Mouse (Mus musculus) common myeloid progenitor, adult 5-6 weeks (primary cell): ENCODE data around the gene Zfp109. TPM values are rescaled to one million over a fixed set of nuclear protein-coding genes. Genes with fewer than 3 reads are reported as not detected.
"Not testable (repeated sequence)": the region's sequence is repeated elsewhere in the genome, so short reads cannot be mapped to it uniquely, and the experiment has no call there.

Experiments
- ATAC-seq: replicated peaks from 2 replicates; pipeline ENCODE4 v1.8.0; 2016; ENCODE audit warnings: low read depth, mild to moderate bottlenecking, moderate TSS enrichment, inconsistent platforms; ENCODE audit not compliant: poor library complexity, severe bottlenecking
- total RNA-seq: library from RNA; stranded (forward); fragments of 200-1000, 187-1606 nt; gene quantifications from 2 replicates; pipeline ENCODE4 v1.2.3, GENCODE M21; 2017

The Zfp109 gene
- 9.8 and 14.8 TPM in 2 replicates for total RNA-seq

DNA sequence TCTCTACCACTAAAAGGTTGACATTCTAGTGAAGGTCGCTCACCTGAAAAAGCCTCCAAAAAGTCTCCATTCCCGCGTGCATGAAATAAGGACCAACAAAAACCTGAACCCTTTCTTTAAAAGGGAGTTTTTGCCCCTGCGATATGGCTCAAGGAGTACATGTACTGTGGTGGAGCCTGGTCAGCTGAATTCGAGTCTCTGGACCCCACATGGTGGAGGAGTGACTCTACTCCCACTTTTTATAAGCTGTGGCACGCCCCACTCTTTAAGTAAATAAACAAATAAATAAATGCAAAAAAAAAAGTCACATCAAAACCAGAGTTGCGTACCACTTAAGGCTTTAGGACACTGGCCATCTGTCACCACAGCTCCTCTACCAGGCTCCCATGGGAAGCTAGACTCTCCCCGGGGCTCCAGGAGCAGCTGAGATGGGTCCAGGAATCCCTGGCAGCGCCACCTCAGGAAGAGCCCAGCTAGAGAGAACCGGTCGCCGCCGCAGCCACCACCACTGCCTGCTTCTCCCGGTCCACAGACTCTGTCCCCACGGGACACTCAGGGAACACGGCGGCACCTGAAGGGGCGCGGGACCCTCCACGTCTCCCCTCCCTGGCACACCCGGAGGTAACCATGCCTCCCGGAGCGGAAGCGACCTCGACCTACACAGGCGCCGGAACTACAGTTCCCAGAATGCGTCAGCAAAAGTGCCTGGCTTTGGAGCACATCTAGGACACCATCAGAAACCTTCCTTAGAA lies at the start of gene Zfp109:
Zfp109 (minus strand) TSS at position 521 of the 752 bp plus-strand sequence.
- ATAC-seq = peak; percentile 98

DNA sequence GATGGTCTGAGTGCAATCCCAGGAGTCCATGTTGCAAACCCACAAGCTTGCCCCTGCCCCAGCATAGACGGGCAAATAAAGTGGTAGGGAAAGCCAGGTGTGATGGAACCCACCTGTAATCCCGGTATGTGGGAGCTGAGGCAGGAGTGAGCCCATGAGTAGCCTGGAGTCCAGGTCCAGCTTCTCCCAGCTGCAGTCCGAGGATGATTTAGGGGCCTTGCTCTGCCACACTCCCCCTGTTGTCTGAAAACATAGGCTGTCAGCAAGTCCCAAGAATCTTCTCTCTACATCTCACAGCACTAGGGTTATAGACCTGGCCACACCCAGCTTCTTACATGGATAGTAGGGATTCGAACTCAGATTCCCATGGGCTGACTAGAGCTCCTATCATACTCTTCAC lies 49.6 kb upstream of the Zfp109 start:
- no peak for ATAC-seq

DNA sequence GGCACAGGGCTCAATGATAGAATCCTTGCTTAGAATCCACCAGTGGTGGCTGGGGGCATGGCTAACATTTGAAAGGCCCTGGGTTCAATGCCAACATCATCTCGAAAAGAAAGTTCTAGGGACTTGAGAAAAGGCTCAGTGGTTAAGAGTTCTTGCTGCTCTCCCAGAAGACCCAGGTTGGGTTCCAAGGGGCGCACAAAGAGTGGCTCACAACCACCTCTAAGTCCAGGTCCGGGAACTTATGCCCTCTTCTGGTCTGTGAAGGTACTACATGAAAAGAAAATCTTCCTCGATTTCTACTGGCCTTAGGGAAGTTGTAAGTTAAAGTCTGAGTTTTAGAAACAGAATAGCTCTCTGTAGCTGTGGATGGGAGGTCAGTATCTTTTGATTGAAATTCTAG lies 48.7 kb upstream of the Zfp109 start:
- no peak for ATAC-seq

DNA sequence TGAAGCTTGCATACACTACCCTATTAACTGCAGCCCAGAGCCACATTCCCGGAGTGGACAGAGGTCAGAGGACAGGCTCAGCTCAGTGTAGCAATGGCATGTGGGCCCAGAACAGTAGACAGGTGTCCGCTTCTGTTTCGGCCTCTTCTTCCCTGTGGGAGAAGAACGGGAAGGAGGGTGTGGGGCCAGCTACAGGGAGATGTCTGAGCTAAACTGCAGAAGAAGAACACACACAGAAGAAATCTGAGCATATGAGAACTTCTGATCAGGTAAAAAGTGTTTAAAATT lies 43.4 kb upstream of the Zfp109 start:
- ATAC-seq = no peak

DNA sequence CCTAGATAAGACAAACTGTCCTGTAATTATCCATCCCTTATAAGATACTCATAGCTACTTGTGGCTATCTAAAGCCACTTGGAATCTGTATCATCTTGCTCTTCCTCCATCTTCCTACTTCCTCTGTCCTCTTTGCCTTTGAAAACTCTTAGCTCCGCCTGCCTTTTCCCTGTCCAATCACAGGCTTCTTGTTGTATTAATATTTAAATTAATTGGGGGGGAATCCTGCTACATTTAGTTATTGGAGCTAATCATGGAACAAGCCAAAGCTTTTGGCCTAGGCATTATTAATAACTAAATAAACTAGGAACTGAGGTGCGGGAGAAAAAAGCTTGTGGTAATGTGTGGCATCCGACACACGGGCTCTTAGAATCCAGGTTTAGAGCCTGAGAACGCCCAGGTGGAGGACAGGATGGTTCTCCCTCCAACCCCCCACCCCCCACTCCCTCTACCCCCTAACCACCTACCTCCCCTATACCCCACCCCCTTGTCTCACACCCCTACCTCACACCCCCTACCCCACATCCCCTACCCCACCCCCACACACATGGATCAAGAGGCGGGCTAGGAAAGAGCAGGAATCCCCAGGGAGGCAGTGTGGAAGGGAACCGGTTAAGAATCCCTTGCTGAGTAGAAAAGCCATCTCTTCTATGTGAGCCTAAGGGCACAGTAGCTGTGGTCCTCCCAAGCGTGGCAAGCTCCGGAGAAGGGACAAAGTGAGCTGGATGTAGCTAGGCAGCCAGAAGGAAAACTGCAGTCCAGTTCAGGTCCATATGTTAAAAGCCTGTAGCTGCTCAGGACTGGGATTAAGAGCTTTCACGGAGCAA lies 42.9 kb upstream of the Zfp109 start:
- no peak for ATAC-seq

DNA sequence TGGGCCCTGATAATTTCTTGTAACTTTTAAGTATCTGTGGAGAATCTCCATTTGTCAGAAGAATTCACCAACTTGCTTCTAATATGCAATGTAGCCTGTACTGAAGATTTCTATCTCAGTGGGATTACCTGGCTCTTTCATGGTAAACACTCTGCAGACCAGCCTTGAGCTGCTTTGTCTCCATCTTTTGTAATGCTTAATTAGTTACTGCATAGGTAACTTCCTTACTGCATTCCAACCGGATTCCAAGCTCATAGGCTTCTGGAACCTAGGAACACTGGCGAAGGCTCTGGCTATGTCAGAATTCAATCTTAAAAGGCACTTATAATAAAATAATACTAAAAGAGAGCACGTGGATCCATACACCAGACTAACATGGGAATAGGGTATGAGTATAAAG lies 41.4 kb upstream of the Zfp109 start:
- not testable (repeated sequence) for ATAC-seq

DNA sequence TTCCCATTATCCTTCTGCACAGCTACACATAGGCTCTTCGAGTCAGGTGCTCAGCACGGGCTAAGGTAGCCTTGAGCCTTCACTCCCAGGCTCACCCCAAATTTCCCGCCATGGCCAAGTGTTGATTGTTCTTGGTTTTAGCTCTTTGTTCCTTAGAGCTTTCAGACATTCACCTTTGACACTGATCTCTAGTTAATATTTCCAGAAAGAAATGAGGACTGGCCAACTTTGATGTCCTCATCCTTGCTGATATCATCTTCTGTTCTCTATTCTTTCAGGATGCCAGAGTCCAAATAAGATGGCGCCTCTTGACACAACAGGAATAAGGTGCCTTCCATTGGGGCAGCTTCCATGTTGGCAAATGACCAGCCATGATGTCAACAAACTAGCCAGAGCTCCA lies 37.1 kb upstream of the Zfp109 start:
- ATAC-seq = no peak

DNA sequence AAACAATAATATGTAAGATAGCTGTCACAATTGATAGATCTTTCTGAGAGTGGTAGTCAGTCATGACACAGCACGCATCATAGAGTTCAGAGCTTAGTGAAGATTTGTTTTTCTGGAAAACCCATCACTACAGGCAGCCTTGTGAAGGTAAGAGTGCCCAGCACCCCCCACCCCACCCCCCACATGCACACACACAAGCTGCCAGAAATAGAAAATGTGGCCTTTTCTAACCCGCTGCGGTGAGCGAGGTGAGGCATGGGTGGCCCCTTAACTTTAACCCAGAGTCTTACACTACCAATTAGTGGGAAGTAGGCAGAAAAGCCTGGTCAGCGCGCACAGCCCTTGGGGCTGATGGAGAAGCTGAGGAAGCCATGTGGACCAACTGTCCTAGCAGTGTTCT lies 33.8 kb upstream of the Zfp109 start:
- ATAC-seq = no peak

DNA sequence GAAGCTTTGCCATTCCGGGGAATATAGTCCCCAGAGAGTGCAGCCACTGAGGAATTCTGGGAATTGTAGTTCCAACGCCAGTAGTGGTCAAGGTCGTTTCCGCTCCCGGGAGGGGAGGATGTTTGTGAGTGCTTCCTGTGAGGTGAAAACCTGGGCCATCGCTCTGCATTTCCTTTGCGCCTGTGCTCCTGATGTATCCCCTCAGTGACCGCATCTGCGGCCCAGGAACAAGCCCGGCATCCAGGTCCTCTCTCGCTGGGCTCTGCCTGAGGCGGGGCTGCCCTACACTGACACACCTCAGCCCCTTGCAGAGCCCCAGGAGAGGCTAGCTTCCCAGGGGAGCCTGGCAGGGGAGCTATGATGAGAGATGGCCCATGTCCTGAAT lies 32.9 kb upstream of the Zfp109 start, which contains the start of gene Zfp93:
Zfp93 (plus strand) TSS at position 133 of the 385 bp plus-strand sequence.
- ATAC-seq = peak; percentile 98

DNA sequence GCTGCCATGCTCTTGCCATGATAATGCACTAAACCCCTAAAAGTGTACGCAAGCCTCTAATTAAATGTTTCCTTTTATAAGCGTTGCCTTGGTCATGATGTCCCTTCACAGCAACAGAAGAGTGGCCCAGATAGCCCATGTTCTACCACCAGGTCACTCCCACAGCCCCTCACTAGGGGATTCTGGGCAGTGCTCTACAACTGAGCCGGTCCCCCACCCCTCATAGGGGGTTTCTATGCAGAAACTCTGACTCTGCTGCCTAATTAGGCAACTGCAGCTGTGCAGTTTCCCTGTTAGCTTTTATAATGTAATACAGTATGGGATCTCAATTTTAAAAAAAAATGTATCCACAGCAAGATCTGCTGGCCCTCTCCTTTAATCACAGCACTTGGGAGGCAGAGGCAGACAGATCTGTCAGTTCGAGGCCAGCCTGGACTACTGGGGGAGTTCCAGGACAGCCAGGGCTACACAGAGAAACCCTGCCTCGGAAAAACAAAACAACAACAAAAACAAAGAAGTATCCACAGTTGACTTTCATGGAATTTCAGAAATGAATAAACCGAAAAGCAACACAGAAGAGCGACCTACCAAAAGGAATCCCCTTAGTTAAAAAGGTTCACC lies 32.4 kb upstream of the Zfp109 start:
- no peak for ATAC-seq

DNA sequence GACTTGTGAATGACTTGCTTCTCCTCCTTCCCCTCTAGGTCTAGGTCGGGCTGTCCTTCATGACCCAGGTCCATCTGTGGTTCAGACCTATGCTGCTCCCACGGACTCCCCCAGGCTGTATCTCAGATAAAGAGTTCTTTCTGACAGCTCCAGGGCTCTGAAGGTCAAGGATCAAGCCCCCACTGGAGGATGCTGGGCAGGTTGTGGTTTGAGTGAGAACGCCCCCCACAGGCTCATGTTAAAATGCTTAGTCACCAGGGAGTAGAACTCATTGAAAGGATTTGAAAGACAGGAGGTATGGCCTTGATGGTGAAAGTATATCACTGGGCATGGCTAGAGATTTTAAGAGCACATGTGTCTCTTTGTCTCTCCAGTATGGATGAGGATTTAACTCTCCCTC lies 31.9 kb upstream of the Zfp109 start:
- ATAC-seq = no peak

DNA sequence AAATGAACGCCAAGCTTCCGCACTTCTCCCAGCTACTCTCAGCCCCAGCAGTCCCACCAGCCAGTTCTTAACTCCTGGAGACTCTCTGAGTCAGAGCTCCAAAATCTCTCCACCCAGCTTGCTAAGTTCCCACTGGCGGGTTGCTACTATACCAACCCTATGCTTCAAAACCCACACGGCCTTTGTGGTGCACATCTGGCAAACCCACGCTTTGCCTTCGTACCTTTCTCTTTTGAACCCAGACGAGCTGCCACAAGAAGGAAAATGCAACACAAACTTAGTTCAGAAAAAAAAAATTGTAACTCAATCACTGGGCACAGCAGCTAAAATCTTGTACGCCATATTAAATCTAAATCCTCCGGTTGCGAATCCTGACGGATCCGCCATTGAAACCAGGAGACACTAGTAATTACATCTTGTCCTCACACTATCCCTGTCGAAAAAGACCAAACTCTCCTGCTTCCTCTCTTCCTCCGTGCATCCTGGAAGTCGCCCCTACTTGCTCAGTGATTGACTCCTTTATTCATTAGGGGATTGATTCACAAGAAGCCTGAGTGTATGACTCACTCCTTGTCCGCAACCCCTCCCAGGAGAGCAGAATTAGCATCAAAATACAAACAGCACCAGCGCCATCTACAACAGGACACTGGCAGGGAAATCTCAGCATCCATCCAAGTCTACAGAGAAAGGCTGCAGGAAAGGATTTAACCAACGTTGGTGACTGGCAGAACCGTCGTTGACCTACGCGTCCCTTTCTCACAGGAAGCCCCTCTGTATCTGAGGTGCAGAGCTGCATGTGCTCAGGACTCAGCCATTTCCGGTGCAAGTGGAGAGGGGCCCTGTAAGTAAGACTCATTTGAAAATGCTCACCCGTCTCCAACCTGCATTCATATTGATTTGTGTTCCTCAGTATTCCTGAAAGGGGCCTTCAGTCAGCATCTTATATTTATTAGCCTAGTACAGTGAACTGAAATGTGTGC lies 31.1 kb upstream of the Zfp109 start:
- no peak for ATAC-seq

DNA sequence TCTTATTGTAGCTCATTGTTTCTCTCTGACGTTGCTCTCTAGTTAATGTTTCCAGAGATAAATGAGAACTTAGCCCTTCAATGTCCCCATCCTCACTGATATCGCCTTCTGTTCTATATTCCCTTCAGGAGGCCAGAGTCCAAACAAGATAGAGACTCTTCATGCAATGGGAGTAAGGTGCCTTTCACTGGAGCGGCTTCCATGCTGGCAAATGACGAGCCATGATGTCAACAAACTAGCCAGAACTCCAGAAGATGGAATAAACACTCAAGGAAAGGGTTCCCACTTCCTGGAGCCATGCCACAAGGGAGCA lies 22.6 kb upstream of the Zfp109 start:
- no peak for ATAC-seq

DNA sequence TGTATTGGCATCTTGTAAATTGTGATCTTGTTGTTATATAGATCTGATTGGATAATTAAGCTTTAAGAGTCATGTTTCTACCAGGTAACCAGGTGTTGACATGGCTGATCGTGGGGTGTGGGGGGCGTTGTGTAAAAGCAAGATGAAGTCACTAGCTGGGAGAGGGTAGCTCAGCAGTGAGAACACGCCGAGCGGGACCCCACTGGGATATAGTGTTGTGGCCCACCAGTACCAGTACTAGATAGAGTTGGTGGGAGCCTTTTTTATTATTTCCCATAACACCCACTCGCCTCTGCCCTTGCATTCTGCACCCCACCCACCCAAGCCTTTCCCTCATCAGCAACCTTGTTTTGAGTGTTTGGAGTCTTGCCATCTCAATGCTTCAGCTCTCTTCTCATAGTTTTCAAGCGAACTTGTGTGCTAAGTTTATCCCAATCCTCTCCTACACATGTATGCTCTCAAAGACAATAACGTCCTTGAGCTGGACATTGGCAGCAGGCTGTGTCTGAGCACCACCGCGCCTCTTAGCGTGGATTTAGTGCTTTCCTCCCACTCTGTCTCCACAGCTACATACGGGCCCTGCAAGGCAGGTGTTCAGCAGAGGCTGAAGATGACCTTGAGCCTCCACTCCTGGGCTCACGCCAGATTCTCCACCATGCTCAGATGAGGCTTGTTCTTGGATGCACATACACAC lies 22.1 kb upstream of the Zfp109 start:
- no peak for ATAC-seq

DNA sequence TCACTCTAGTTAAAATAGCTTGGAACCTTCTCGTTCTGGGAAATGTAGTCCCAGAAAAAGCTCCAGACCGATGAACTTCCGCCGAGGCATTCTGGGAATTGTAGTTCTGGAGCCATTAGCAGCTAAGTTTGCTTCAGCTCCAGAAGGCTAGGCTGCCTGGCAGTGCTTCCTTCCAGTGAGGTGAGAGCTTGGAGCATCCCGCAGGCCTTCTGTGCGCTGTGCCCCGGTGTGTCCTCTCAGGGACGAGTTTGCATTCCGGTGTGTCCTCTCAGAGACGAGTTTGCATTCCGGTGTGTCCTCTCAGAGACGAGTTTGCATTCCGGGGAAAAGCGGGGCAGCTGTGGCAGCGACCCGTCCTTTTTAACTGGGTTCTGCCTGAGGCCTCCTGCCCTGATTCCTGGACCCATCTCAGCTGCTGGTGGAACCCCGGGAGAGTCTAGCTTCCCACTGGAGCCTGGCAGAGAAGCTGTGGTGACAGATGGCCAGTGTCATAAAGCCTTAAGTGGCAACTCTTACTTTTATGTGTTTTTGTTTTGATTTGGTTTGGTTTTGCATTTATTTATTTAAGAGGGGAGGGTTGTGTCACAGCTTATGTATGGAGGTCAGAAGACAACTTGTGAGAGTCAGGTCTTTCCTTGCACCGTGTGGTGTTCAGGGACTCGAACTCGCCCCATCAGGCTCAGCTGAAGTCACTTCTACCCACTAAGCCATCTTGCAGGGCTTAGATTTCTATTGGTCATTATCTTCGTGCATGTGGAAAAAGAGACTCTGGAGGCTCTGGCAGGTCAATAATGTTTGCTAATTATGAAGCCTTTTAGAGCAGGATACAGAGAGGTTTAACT lies 17.5 kb upstream of the Zfp109 start, which contains the start of gene Zfp108:
Zfp108 (plus strand) TSS at position 162 of the 842 bp plus-strand sequence.
- ATAC-seq = peak; percentile 98

DNA sequence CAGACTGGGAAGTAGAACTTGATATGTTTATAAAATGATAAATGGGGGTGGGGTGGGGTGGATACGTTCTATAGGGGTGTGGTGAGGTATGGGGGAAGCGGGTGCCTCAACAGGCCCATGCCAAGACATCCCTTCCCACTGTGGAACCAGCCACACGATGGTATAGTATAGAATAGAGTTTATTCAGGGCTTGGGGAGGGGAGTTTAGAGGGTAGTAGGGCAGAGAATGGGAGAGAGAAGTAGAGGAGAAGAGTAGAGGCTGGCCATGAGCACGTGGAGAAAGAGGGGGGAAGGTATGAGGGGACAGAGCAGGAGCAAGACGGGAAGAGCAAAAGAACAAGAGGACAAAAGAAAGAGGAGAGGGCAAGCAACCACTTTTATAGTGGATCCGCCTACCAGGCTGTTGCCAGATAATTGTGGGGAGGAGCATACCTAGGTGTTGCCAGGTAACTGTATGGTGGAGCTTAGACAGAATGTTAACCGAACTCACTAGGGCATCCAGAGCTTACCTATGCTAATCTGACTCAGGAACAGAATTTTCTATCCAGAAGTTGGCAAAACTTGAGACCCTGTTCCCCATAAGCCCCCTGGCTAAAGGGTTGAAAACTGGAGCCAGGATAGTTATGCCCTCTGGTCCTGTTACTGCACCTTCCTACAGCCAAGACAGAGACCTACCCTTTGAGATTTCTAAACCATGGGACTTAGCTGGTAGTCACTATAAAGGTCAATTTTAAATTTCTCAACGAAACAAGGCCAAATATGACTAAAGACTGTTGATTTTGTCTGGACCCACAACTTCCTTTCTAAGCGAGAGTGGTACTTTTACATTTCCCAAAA lies 16.6 kb upstream of the Zfp109 start:
- ATAC-seq = peak; percentile 27

DNA sequence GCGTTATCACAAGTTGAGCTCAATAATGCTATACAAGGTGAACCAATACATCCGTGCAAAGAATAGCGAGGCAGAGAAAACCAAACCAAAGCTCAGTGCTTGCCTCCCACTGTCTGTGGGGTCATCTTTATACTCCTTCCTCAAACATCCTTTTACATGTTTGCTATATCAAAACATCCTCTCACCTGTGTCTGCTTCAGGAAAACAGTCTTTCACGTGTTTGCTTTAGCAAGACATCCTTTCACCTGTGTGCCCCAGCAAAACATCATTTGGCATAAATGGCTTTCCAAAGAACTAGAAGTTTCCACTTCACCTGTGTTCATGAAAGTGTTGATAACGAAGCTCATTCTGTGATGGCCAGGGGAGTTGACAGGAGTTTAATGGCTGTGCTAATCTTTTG lies 26.0 kb downstream of the Zfp109 start, which contains the start of gene Zfp111:
Zfp111 (minus strand) TSS at position 101 of the 400 bp plus-strand sequence.
- no peak for ATAC-seq

DNA sequence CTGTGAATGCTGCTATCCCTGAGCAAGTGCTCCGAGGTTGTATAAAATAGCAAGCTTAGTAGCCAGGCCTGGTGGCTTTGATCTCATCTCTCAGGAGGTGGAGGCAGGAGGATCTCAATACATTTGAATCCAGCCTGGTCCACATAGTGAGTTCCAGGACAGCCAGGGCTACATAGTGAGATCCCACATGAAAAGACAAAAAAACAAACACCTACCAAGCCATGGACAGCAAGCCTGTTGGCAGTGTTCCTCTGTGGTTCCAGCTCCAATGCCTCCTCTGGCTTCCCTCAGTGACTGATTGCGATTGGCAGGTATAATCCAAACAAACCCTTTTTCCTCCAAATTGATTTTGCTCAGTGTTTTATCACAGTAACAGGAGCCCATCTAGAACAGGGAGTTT lies 27.1 kb downstream of the Zfp109 start:
- no peak for ATAC-seq
